Mouse (Mus musculus) forebrain, embryonic 15.5 days (tissue): ENCODE results near the gene Ngdn. TPM values are rescaled to one million over a fixed set of nuclear protein-coding genes. Genes with fewer than 3 reads are reported as not detected.
"Not testable (repeated sequence)": the region's sequence is repeated elsewhere in the genome, so short reads cannot be mapped to it uniquely, and the experiment has no call there.

Experiments used
- ATAC-seq: fragments of 200-750 bp; cut with Nextera tagmentation; replicated peaks from 2 replicates; pipeline ENCODE4 v1.8.0; 2017; ENCODE audit warnings: mild to moderate bottlenecking, moderate TSS enrichment, moderate library complexity
- H3K27ac ChIP-seq: fragments of 300-500 bp; sonication (generic); replicated peaks from 2 replicates; pipeline ENCODE4 v1.5.1; 2015; ENCODE audit warnings: mild to moderate bottlenecking, inconsistent platforms
- H3K27me3 ChIP-seq: fragments of 300-500 bp; sonication (generic); 2 replicates; pipeline ENCODE4 v1.6.1; 2015; ENCODE audit warnings: inconsistent platforms
- H3K36me3 ChIP-seq: fragments of 300-500 bp; sonication (generic); 2 replicates; pipeline ENCODE4 v1.6.1; 2015; ENCODE audit warnings: mild to moderate bottlenecking, inconsistent platforms
- H3K4me1 ChIP-seq: fragments of 300-500 bp; sonication (generic); 2 replicates; pipeline ENCODE4 v1.6.1; 2015; ENCODE audit warnings: inconsistent platforms
- H3K4me2 ChIP-seq: fragments of 300-500 bp; sonication (generic); replicated peaks from 2 replicates; pipeline ENCODE4 v1.6.1; 2015; ENCODE audit warnings: mild to moderate bottlenecking, inconsistent platforms
- H3K4me3 ChIP-seq: fragments of 300-500 bp; sonication (generic); 2 replicates; pipeline ENCODE4 v1.5.1; 2015; ENCODE audit warnings: mild to moderate bottlenecking, inconsistent platforms
- H3K9ac ChIP-seq: fragments of 300-500 bp; sonication (generic); replicated peaks from 2 replicates; pipeline ENCODE4 v1.6.1; 2015; ENCODE audit warnings: mild to moderate bottlenecking, inconsistent platforms
- H3K9me3 ChIP-seq: fragments of 300-500 bp; sonication (generic); 2 replicates; pipeline ENCODE4 v1.6.1; 2016; ENCODE audit warnings: inconsistent platforms
- WGBS: fragments of 180-500 bp; shearing (Covaris S2); methylation state at CpG from one replicate; pipeline ENCODE4 v1.1.7; 2015; ENCODE audit warnings: mixed read lengths; 5-methylcytosine and 5-hydroxymethylcytosine counted together
- polyA plus RNA-seq: library from polyadenylated mRNA; unstranded; fragments of >200 nt; fragmentation: Nextera tagmentation; extraction: Ambion mirVana; gene quantifications from 2 replicates; pipeline ENCODE4 v1.2.1, GENCODE M21; 2015

Ngdn gene
- polyA plus RNA-seq, 1 experiment from 2014 or later = 67.1 TPM

GRCm38 (mm10) chr14:54989886-54990441 lies 25.3 kb upstream of the Ngdn start:
- WGBS = 82% methylated on average over 8 of the region's 8 CpGs
- ATAC-seq = no peak
- H3K4me3 ChIP-seq = no peak overlapping the region
- no peaks in the 10 kb centered on the region for H3K27me3 ChIP-seq
- peaks cover 6% of the 10 kb centered on the region for H3K4me1 ChIP-seq
- no peak overlapping the region for H3K4me2 ChIP-seq
- H3K36me3 ChIP-seq = no peaks in the 10 kb centered on the region
- no peaks in the 10 kb centered on the region for H3K9me3 ChIP-seq
- H3K27ac ChIP-seq = 0 out of 2 replicates have a peak overlapping the region, but pooled peaks have one; percentile 6
- H3K9ac ChIP-seq = no peak overlapping the region

GRCm38 (mm10) chr14:54992196-54992595 lies 23.1 kb upstream of the Ngdn start:
- Histone ChIP-seq H3K9me3 (no peaks in the 10 kb centered on the region), H3K27ac (no peak overlapping the region), H3K4me2 (no peak overlapping the region), H3K9ac (no peak overlapping the region), H3K4me3 (no peak overlapping the region), H3K4me1 (peaks cover 27% of the 10 kb centered on the region), H3K36me3 (no peaks in the 10 kb centered on the region), H3K27me3 (no peaks in the 10 kb centered on the region)
- WGBS = 96% methylated on average over 10 of the region's 10 CpGs
- ATAC-seq = no peak

GRCm38 (mm10) chr14:54993636-54994035 lies 21.6 kb upstream of the Ngdn start:
- H3K36me3 ChIP-seq = no peaks in the 10 kb centered on the region
- H3K9ac ChIP-seq = no peak overlapping the region
- H3K4me1 ChIP-seq = peaks cover 27% of the 10 kb centered on the region
- H3K4me2 ChIP-seq = no peak overlapping the region
- 67% methylated on average over 10 of the region's 10 CpGs for WGBS
- H3K27ac ChIP-seq = no peak overlapping the region
- H3K9me3 ChIP-seq = no peaks in the 10 kb centered on the region
- H3K4me3 ChIP-seq = no peak overlapping the region
- ATAC-seq = no peak
- H3K27me3 ChIP-seq = no peaks in the 10 kb centered on the region

GRCm38 (mm10) chr14:54994136-54994868 lies 21.0 kb upstream of the Ngdn start, which contains the start of gene Myh7:
Gene Myh7 (minus strand): TSS chr14:54994626.
- H3K4me3 ChIP-seq = no peak within 1 kb of the TSS
- peak within 1 kb of the TSS; percentile 6 for H3K4me2 ChIP-seq
- peak within 1 kb of the TSS; percentile 34 for H3K9ac ChIP-seq
- no peaks in the 10 kb centered on the region for H3K27me3 ChIP-seq
- WGBS = 53% methylated on average over 11 of the region's 11 CpGs
- no peaks in the 10 kb centered on the region for H3K36me3 ChIP-seq
- H3K4me1 ChIP-seq = peaks cover 27% of the 10 kb centered on the region
- H3K9me3 ChIP-seq = no peaks in the 10 kb centered on the region
- no peak for ATAC-seq
- peak within 1 kb of the TSS; percentile 92 for H3K27ac ChIP-seq

- H3K4me2 ChIP-seq = no peak overlapping the region
- H3K27me3 ChIP-seq = no peaks in the 10 kb centered on the region
- peaks cover 27% of the 10 kb centered on the region for H3K4me1 ChIP-seq
- no peak overlapping the region for H3K9ac ChIP-seq
- no peaks in the 10 kb centered on the region for H3K9me3 ChIP-seq
- ATAC-seq = peak; percentile 3; the same call in 1 of the 2 replicates
- H3K27ac ChIP-seq = peak overlapping the region; percentile 92
- no peaks in the 10 kb centered on the region for H3K36me3 ChIP-seq
- no peak overlapping the region for H3K4me3 ChIP-seq
Observed at GRCm38 (mm10) chr14:54994869-54995186, 20.4 kb upstream of the Ngdn start.

- Histone ChIP-seq H3K9me3 (no peaks in the 10 kb centered on the region), H3K4me1 (peaks cover 27% of the 10 kb centered on the region), H3K9ac (peak overlapping the region; percentile 34), H3K27me3 (no peaks in the 10 kb centered on the region), H3K27ac (peak overlapping the region; percentile 92), H3K4me2 (peak overlapping the region; percentile 6), H3K36me3 (no peaks in the 10 kb centered on the region), H3K4me3 (no peak overlapping the region)
- peak; percentile 82 for ATAC-seq
- WGBS = 14% methylated on average over 14 of the region's 14 CpGs
Observed at GRCm38 (mm10) chr14:54995457-54996138, 19.7 kb upstream of the Ngdn start.

GRCm38 (mm10) chr14:54996793-54997192 lies 18.5 kb upstream of the Ngdn start:
- Histone ChIP-seq H3K27ac (peak overlapping the region; percentile 46; the same call in 1 of the 2 replicates), H3K4me2 (no peak overlapping the region), H3K9me3 (no peaks in the 10 kb centered on the region), H3K27me3 (no peaks in the 10 kb centered on the region), H3K36me3 (no peaks in the 10 kb centered on the region), H3K4me1 (peaks cover 27% of the 10 kb centered on the region), H3K9ac (no peak overlapping the region), H3K4me3 (no peak overlapping the region)
- 43% methylated on average over 9 of the region's 9 CpGs for WGBS
- no peak for ATAC-seq

- peaks cover 27% of the 10 kb centered on the region for H3K4me1 ChIP-seq
- 32% methylated on average over 4 of the region's 4 CpGs for WGBS
- no peak overlapping the region for H3K4me2 ChIP-seq
- no peak overlapping the region for H3K9ac ChIP-seq
- no peak overlapping the region for H3K4me3 ChIP-seq
- no peaks in the 10 kb centered on the region for H3K27me3 ChIP-seq
- no peaks in the 10 kb centered on the region for H3K36me3 ChIP-seq
- peak overlapping the region; percentile 46; the same call in 1 of the 2 replicates for H3K27ac ChIP-seq
- no peaks in the 10 kb centered on the region for H3K9me3 ChIP-seq
- no peak for ATAC-seq
Observed at GRCm38 (mm10) chr14:54997297-54997696, 18.0 kb upstream of the Ngdn start.

- Histone ChIP-seq H3K4me2 (no peak overlapping the region), H3K4me3 (no peak overlapping the region), H3K4me1 (peaks cover 31% of the 10 kb centered on the region), H3K36me3 (no peaks in the 10 kb centered on the region), H3K9ac (no peak overlapping the region), H3K27ac (no peak overlapping the region), H3K27me3 (no peaks in the 10 kb centered on the region), H3K9me3 (no peaks in the 10 kb centered on the region)
- ATAC-seq = no peak
Observed at GRCm38 (mm10) chr14:54998680-54999079, 16.6 kb upstream of the Ngdn start.

GRCm38 (mm10) chr14:54999868-55000267 lies 15.4 kb upstream of the Ngdn start:
- H3K4me2 ChIP-seq, H3K27ac ChIP-seq, H3K9ac ChIP-seq, ATAC-seq, H3K36me3 ChIP-seq, H3K27me3 ChIP-seq, H3K9me3 ChIP-seq, H3K4me3 ChIP-seq: not testable (repeated sequence)
- 76% methylated on average over 5 of the region's 5 CpGs for WGBS
- H3K4me1 ChIP-seq = peaks cover 34% of the 10 kb centered on the region

GRCm38 (mm10) chr14:55000814-55001213 lies 14.4 kb upstream of the Ngdn start:
- Histone ChIP-seq H3K9me3 (no peaks in the 10 kb centered on the region), H3K27ac (no peak overlapping the region), H3K27me3 (no peaks in the 10 kb centered on the region), H3K4me2 (no peak overlapping the region), H3K4me1 (peaks cover 25% of the 10 kb centered on the region), H3K9ac (no peak overlapping the region), H3K4me3 (no peak overlapping the region), H3K36me3 (no peaks in the 10 kb centered on the region)
- no peak for ATAC-seq
- WGBS = 84% methylated on average over 6 of the region's 6 CpGs

- ATAC-seq = no peak
- no peaks in the 10 kb centered on the region for H3K9me3 ChIP-seq
- H3K36me3 ChIP-seq = no peaks in the 10 kb centered on the region
- H3K4me2 ChIP-seq = no peak overlapping the region
- H3K4me3 ChIP-seq = no peak overlapping the region
- no peak overlapping the region for H3K9ac ChIP-seq
- peaks cover 18% of the 10 kb centered on the region for H3K4me1 ChIP-seq
- no peaks in the 10 kb centered on the region for H3K27me3 ChIP-seq
- 93% methylated on average over 2 of the region's 2 CpGs for whole genome bisulfite sequencing
- no peak overlapping the region for H3K27ac ChIP-seq
Observed at GRCm38 (mm10) chr14:55001446-55001845, 13.8 kb upstream of the Ngdn start.
